Mouse (Mus musculus): ENCODE data around the gene Ap4e1.
A peak's percentile ranks its signal among the peaks of the same experiment; 100 is the strongest.
"Not testable (repeated sequence)": the region's sequence is repeated elsewhere in the genome, so short reads cannot be mapped to it uniquely, and the experiment has no call there.

The Ap4e1 gene

DNA sequence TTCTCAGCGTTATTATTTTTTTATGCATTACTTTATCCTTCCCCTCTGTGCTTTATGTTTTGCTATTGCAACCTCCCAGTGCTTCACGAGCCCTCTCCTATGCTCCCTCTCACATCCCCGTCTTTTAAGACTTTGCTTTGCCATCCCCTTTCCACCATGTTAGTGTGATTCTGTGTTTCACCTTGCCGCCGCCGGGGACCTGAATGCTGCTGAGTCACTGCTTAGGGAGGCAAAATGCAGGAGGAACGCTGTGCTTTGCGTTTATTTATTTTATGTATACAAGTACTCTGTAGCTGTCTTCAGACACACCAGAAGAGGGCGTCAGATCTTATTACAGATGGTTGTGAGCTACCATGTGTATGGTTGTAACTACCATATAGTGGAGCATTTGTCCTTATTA is 69.1 kb downstream of the Ap4e1 start:
- no peak for DNase-seq (ENCODE audit: low spot score)

DNA sequence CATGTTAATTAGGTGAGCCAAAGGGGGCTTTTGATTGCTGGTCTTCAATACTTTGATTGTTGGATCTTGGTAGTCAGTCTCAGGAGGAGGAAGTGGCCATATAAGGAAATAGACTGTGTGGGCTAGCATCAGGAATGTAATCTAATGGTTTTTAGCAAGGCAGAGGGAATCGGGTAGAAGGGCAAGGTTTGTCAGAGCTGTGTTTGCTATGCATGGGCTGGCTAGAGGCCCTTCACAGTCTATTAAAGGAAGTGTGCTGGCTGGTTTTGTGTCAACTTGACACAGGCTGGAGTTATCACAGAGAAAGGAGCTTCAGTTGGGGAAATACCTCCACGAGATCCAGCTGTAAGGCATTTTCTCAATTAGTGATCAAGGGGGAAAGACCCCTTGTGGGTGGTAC is 70.5 kb downstream of the Ap4e1 start:
- DNase-seq (ENCODE audit: low spot score) = not testable (repeated sequence)

DNA sequence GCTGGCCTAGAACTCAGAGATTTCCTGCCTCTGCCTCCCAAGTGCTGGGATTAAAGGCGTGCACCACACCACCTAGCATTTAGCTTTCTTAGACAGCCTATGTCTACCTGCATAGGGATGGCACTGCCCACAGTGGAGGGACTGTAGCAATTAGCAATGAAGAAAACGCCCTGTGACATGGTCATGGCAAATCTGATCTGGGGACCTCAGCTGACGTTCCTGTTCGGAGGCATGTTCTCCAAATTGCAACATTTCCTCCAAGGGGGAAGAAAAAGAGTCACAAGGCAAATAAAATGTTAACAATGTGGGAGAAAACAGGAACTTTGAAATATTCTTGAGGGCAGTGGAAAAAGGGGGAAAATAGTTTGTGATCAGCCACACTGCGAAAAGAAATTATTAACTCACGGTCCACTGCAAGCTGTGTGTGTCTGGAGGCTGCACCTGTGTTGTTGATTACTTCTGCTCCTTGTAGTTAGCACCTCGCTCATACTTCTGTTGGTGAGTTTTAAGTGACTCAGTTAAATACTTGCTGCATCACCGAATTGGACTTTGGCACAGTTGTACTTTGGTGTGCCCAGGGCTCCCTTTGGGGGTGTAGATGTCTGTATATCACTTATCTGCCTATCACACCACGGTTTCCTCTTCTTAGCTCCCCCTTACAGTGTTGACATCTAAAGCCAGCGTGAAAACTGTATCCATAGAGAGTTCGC is 71.5 kb downstream of the Ap4e1 start:
- no peak for DNase-seq (ENCODE audit: low spot score)

DNA sequence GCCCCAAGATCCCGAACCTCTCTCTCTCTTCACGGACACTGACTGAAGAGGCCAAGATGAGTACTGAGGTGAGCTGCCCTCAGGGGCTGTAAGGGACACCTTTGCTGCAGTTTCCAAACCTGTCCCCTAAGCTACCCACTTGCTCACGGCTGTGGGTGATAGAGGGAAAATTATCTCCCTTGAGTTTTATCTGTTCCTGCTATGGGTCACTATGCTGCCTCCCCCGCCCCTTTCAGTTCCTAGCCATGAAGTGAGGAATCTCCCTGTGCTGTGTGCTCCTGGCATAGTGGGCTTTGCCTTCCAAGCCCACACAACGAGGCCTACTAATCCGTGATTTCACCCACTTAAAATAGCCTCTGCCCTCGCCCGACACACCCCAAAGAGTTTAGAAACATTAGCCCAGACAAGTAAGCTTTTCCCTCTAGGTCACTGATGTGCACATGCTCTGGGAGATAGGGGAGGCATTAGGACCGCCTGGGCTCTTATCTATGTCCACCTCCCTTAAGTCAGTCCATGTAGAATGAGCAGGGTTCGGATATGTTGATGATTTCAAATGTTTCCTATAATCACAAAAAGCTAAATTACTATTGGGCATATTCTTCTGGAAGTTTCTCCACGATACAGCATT is 72.2 kb downstream of the Ap4e1 start:
- peak; percentile 42 for DNase-seq (ENCODE audit: low spot score)

DNA sequence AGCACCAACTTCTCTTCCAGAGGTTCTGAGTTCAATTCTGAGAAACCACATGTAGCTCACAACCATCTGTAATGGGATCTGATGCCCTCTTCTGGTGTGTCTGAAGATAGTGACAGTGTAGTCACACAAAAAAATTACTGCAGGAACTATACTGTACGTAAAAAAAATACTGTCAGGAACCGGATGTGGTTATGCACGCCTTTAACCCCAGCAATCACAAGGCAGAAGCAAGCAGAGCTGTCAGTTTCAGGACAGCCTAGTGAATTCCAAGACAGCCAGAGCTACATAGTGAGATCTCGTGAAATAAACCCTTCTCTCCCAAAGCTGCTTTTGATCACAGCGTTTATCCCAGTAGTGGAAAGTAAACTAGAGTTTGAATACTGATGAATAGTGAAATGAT is 77.7 kb downstream of the Ap4e1 start:
- DNase-seq (ENCODE audit: low spot score) = no peak

DNA sequence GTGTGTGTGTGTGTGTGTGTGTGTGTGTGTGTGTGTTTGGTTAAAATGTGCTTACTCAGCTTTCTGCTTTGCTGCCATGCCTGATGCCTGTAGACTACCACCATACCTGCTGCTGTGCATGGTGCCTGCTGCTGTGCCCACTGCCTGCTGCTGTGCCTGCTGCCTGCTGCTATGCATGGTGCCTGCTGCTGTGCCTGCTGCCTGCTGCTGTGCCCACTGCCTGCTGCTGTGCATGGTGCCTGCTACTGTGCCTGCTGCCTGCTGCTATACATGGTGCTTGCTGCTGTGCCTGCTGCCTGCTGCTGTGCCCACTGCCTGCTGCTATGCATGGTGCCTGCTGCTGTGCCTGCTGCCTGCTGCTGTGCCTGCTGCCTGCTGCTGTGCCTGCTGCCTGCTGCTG is 81.6 kb downstream of the Ap4e1 start:
- DNase-seq (ENCODE audit: low spot score) = not testable (repeated sequence)

DNA sequence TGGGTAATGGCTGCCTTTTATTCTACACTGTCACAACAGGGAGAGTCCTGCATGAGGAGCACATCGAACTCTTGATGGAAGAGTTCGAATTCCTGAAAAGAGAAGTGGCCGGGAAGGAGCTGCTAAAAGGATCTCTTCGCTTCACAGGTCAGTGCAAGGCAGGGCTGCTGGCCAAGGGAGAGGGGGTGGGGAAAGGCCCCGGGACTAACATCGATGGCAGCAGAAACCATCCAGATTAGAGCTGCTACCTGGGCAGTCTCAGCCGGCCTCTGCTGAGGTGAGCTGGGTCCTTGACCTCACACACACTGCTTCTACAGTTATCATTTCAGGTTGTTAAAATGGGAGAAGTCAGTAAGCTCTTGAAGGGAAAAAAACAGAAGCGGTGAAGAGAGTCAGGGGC is 83.5 kb downstream of the Ap4e1 start:
- no peak for DNase-seq (ENCODE audit: low spot score)

DNA sequence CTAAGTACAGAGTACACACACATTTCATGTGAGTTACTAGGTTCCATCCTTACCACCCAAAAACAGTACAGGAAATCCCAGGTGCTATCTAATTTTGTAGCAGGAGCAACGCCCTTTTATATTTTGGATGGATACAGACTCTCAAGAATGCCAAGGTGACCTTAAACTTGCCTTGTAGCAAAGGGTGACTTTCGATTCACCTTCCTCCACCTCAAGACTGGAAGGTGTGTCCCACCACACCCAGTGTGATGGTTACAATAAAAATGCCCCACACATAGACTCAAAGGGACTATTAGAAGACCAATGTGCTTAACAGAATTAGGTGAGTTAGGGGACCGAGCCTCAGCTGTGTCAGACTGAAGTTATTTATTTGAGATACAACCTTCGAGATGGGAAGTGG is 100.5 kb downstream of the Ap4e1 start:
- DNase-seq (ENCODE audit: low spot score) = no peak

Measured in c-Kit-positive CD71-positive TER-119-positive erythroid progenitor cells, embryonic 14.5 days (primary cell).